Mouse (Mus musculus): Measurements from ENCODE around the gene Fiz1. TPM values are rescaled to one million over a fixed set of nuclear protein-coding genes. Genes with fewer than 3 reads are reported as not detected.
"Not testable (repeated sequence)": the region's sequence is repeated elsewhere in the genome, so short reads cannot be mapped to it uniquely, and the experiment has no call there.

The Fiz1 gene
- total and polyA plus RNA-seq, 3 experiments, result 17.9 to 20.4 (median 18.2) TPM

GRCm38 (mm10) chr7:5008229-5008628, 6.3 kb downstream of the Fiz1 start:
- Histone ChIP-seq H3K27ac (no peak overlapping the region), H3K4me3 (no peak overlapping the region), H3K36me3 (ENCODE audit: control insufficient read depth, insufficient read depth, low read length) (no peaks in the 10 kb centered on the region), H3K27me3 (ENCODE audit: control insufficient read depth, insufficient read depth, low read length) (no peaks in the 10 kb centered on the region), H3K79me2 (replicated peaks; ENCODE audit: control insufficient read depth, insufficient read depth, low read length) (no peaks in the 10 kb centered on the region), H3K4me1 (ENCODE audit: control insufficient read depth, insufficient read depth, low read length) (no peaks in the 10 kb centered on the region), H3K9ac (ENCODE audit: low read depth, low read length) (no peak overlapping the region)
- WGBS, result 95% methylated on average over 26 of the region's 26 CpGs
- no peak for DNase-seq
- no peak for TF ChIP-seq POLR2A (IDR thresholded peaks at IDR 0.05; ENCODE audit: insufficient read depth, low read depth, low read length)
- no peak for TF ChIP-seq CTCF (IDR thresholded peaks at IDR 0.05)
- no peak for TF ChIP-seq EP300 (IDR thresholded peaks at IDR 0.05; ENCODE audit: insufficient read depth, low read depth, low read length)
- intact Hi-C loops (cut with DNase I), result no loop called here

GRCm38 (mm10) chr7:5002876-5003275, 11.6 kb downstream of the Fiz1 start:
- H3K4me3 ChIP-seq; H3K9ac ChIP-seq (ENCODE audit: low read depth, low read length); DNase-seq; H3K27ac ChIP-seq; H3K36me3 ChIP-seq (ENCODE audit: control insufficient read depth, insufficient read depth, low read length); H3K4me1 ChIP-seq (ENCODE audit: control insufficient read depth, insufficient read depth, low read length); intact Hi-C loops (cut with DNase I); H3K79me2 ChIP-seq (replicated peaks; ENCODE audit: control insufficient read depth, insufficient read depth, low read length); H3K27me3 ChIP-seq (ENCODE audit: control insufficient read depth, insufficient read depth, low read length): not testable (repeated sequence)
- WGBS, result 70% methylated on average over 8 of the region's 8 CpGs

GRCm38 (mm10) chr7:4999876-5000275, 14.6 kb downstream of the Fiz1 start:
- H3K27ac ChIP-seq, result no peak overlapping the region
- H3K4me1 ChIP-seq (ENCODE audit: control insufficient read depth, insufficient read depth, low read length), result peaks cover 5% of the 10 kb centered on the region
- TF ChIP-seq POLR2A (IDR thresholded peaks at IDR 0.05; ENCODE audit: insufficient read depth, low read depth, low read length) (no peak), CTCF (IDR thresholded peaks at IDR 0.05) (peak; percentile 64), EP300 (IDR thresholded peaks at IDR 0.05; ENCODE audit: insufficient read depth, low read depth, low read length) (no peak)
- intact Hi-C loops (cut with DNase I), result loop anchor here (1.0 kb wide), 1 partner anchor 47 kb away; no protein-coding TSS in a partner anchor
- H3K79me2 ChIP-seq (replicated peaks; ENCODE audit: control insufficient read depth, insufficient read depth, low read length), result no peaks in the 10 kb centered on the region
- no peaks in the 10 kb centered on the region for H3K36me3 ChIP-seq (ENCODE audit: control insufficient read depth, insufficient read depth, low read length)
- no peak overlapping the region for H3K4me3 ChIP-seq
- WGBS, result 68% methylated on average over 2 of the region's 2 CpGs
- no peaks in the 10 kb centered on the region for H3K27me3 ChIP-seq (ENCODE audit: control insufficient read depth, insufficient read depth, low read length)
- no peak for DNase-seq
- no peak overlapping the region for H3K9ac ChIP-seq (ENCODE audit: low read depth, low read length)

GRCm38 (mm10) chr7:4996934-4997333, 17.6 kb downstream of the Fiz1 start:
- H3K9ac ChIP-seq (ENCODE audit: low read depth, low read length), result no peak overlapping the region
- H3K4me1 ChIP-seq (ENCODE audit: control insufficient read depth, insufficient read depth, low read length), result peaks cover 5% of the 10 kb centered on the region
- TF ChIP-seq CTCF (IDR thresholded peaks at IDR 0.05), result no peak
- TF ChIP-seq POLR2A (IDR thresholded peaks at IDR 0.05; ENCODE audit: insufficient read depth, low read depth, low read length), result no peak
- no peak for TF ChIP-seq EP300 (IDR thresholded peaks at IDR 0.05; ENCODE audit: insufficient read depth, low read depth, low read length)
- no peaks in the 10 kb centered on the region for H3K27me3 ChIP-seq (ENCODE audit: control insufficient read depth, insufficient read depth, low read length)
- no peaks in the 10 kb centered on the region for H3K79me2 ChIP-seq (replicated peaks; ENCODE audit: control insufficient read depth, insufficient read depth, low read length)
- intact Hi-C loops (cut with DNase I), result loop anchor here (2.0 kb wide), 2 partner anchors 16 to 54 kb away; partner anchors contain the start of gene Zfp580
- H3K27ac ChIP-seq, result no peak overlapping the region
- DNase-seq, result no peak
- H3K36me3 ChIP-seq (ENCODE audit: control insufficient read depth, insufficient read depth, low read length), result no peaks in the 10 kb centered on the region
- H3K4me3 ChIP-seq, result no peak overlapping the region
- WGBS, result 46% methylated on average over 8 of the region's 8 CpGs

- Histone ChIP-seq H3K79me2 (replicated peaks; ENCODE audit: control insufficient read depth, insufficient read depth, low read length) (no peaks in the 10 kb centered on the region), H3K27me3 (ENCODE audit: control insufficient read depth, insufficient read depth, low read length) (no peaks in the 10 kb centered on the region)
- WGBS, result 4% methylated on average over 20 of the region's 26 CpGs
Measured at GRCm38 (mm10) chr7:4996003-4996895, 18.2 kb downstream of the Fiz1 start, which contains the start of gene Zfp579. Gene Zfp579, minus strand, starts transcription at chr7:4996158.

More at GRCm38 (mm10) chr7:4996003-4996895, 18.2 kb downstream of the Fiz1 start, which contains the start of gene Zfp579:
- peak; percentile 88 to 93 for DNase-seq
- Histone ChIP-seq H3K4me3 (peak within 1 kb of the TSS; percentile 78), H3K9ac (ENCODE audit: low read depth, low read length) (peak within 1 kb of the TSS; percentile 88), H3K27ac (peak within 1 kb of the TSS; percentile 75), H3K4me1 (ENCODE audit: control insufficient read depth, insufficient read depth, low read length) (peaks cover 5% of the 10 kb centered on the region), H3K36me3 (ENCODE audit: control insufficient read depth, insufficient read depth, low read length) (no peaks in the 10 kb centered on the region)
- intact Hi-C loops (cut with DNase I), result loop anchor here (2.0 kb wide), 2 partner anchors 17 to 55 kb away; partner anchors contain the start of gene Zfp580
- TF ChIP-seq POLR2A (IDR thresholded peaks at IDR 0.05; ENCODE audit: insufficient read depth, low read depth, low read length) (peak; percentile 34; the same call in 1 of the 2 replicates), CTCF (IDR thresholded peaks at IDR 0.05) (no peak), EP300 (IDR thresholded peaks at IDR 0.05; ENCODE audit: insufficient read depth, low read depth, low read length) (0 out of 2 replicates have a peak, but pooled peaks have one; percentile 67)

Data from heart, adult 2 months (tissue).